Mouse (Mus musculus) myocyte (in vitro differentiated cells): Measurements from ENCODE around the gene Xrcc4. TPM values are rescaled to one million over a fixed set of nuclear protein-coding genes. Genes with fewer than 3 reads are reported as not detected.

ENCODE experiments used
- H3K27me3 ChIP-seq: one replicate; pipeline ENCODE4 v1.6.1; 2011; ENCODE audit not compliant: control insufficient read depth, insufficient read depth, insufficient read length
- H3K36me3 ChIP-seq: one replicate; pipeline ENCODE4 v1.6.1; 2011; ENCODE audit not compliant: control insufficient read depth, insufficient read depth
- H3K4me2 ChIP-seq: one replicate; pipeline ENCODE4 v1.6.1; 2011; ENCODE audit warnings: low read depth, control low read depth
- H3K4me3 ChIP-seq: one replicate; pipeline ENCODE4 v1.5.1; 2011; ENCODE audit warnings: mild to moderate bottlenecking, control low read depth, moderate library complexity
- H3K79me2 ChIP-seq: one replicate; pipeline ENCODE4 v1.6.1; 2011; ENCODE audit not compliant: control insufficient read depth, insufficient read depth
- H3ac ChIP-seq: one replicate; pipeline ENCODE4 v1.6.1; 2011; ENCODE audit not compliant: control insufficient read depth, insufficient read length
- CEBPB ChIP-seq: IDR thresholded peaks from 2 replicates; pipeline ENCODE4 v1.6.1; 2011; ENCODE audit warnings: mild to moderate bottlenecking, moderate library complexity; ENCODE audit not compliant: poor library complexity, insufficient read depth, severe bottlenecking
- E2F4 ChIP-seq: IDR thresholded peaks from one replicate; pipeline ENCODE4 v1.6.1; 2011; ENCODE audit warnings: mild to moderate bottlenecking, control low read depth, moderate library complexity; ENCODE audit not compliant: insufficient read depth
- MAX ChIP-seq: IDR thresholded peaks from one replicate; pipeline ENCODE4 v1.6.1; 2011; ENCODE audit warnings: low read depth, mild to moderate bottlenecking, control low read depth
- MYOD1 ChIP-seq, 3 experiments: IDR thresholded peaks; one replicate each; pipeline ENCODE4 v1.6.1; 2011; ENCODE audit warnings: control low read depth in 2 of 3, low read depth in 2 of 3, mild to moderate bottlenecking in 2 of 3, moderate library complexity in 1 of 3; ENCODE audit not compliant: insufficient read length in 2 of 3, control insufficient read depth in 1 of 3
- MYOG ChIP-seq, 3 experiments: IDR thresholded peaks; one replicate each; pipeline ENCODE4 v1.6.1; 2011; ENCODE audit warnings: control low read depth in 2 of 3, low read depth in 2 of 3, mild to moderate bottlenecking in 2 of 3; ENCODE audit not compliant: insufficient read length in 2 of 3, control insufficient read depth in 1 of 3, insufficient read depth in 1 of 3
- POLR2A ChIP-seq: IDR thresholded peaks from one replicate; pipeline ENCODE4 v1.6.1; 2011; ENCODE audit warnings: low read depth, mild to moderate bottlenecking, control low read depth, moderate library complexity; ENCODE audit not compliant: insufficient read length
- POLR2AphosphoS2 ChIP-seq: IDR thresholded peaks from one replicate; pipeline ENCODE4 v1.6.1; 2011; ENCODE audit warnings: low read depth, control low read depth; ENCODE audit not compliant: insufficient read length
- REST ChIP-seq: IDR thresholded peaks from one replicate; pipeline ENCODE4 v1.6.1; 2011; ENCODE audit warnings: mild to moderate bottlenecking, control low read depth, moderate library complexity; ENCODE audit not compliant: insufficient read depth, insufficient read length
- SRF ChIP-seq: IDR thresholded peaks from one replicate; pipeline ENCODE4 v1.6.1; 2011; ENCODE audit warnings: low read depth; ENCODE audit not compliant: control insufficient read depth, insufficient read length
- TCF12 ChIP-seq: IDR thresholded peaks from one replicate; pipeline ENCODE4 v1.6.1; 2011; ENCODE audit warnings: mild to moderate bottlenecking, control low read depth; ENCODE audit not compliant: poor library complexity, insufficient read depth, severe bottlenecking
- TCF3 ChIP-seq: IDR thresholded peaks from one replicate; pipeline ENCODE4 v1.6.1; 2011; ENCODE audit warnings: low read depth, control low read depth; ENCODE audit not compliant: insufficient read length
- USF1 ChIP-seq: IDR thresholded peaks from one replicate; pipeline ENCODE4 v1.6.1; 2011; ENCODE audit warnings: low read depth, mild to moderate bottlenecking, control low read depth, moderate library complexity
- polyA plus RNA-seq: library from polyadenylated mRNA; unstranded; fragments of >200 nt; fragmentation: generic; extraction: Trizol; gene quantifications from one replicate; pipeline ENCODE4 v1.2.1, GENCODE M21; 2012; ENCODE audit warnings: missing spikeins

Gene Xrcc4
- polyA plus RNA-seq, 1 experiment: 7.6 TPM

- Histone ChIP-seq H3ac (no peak overlapping the region), H3K79me2 (no peaks in the 10 kb centered on the region), H3K36me3 (no peaks in the 10 kb centered on the region), H3K27me3 (no peaks in the 10 kb centered on the region), H3K4me3 (no peak overlapping the region), H3K4me2 (no peak overlapping the region)
- TF ChIP-seq MYOG (IDR thresholded peaks at IDR 0.05; ENCODE audit: control insufficient read depth in 1 of 3, insufficient read depth in 1 of 3, insufficient read length in 2 of 3, low read depth in 2 of 3) (no peak), E2F4 (no peak), POLR2A (no peak), CEBPB (no peak), SRF (no peak), USF1 (no peak), MYOD1 (IDR thresholded peaks at IDR 0.05; ENCODE audit: control insufficient read depth in 1 of 3, insufficient read length in 2 of 3, low read depth in 2 of 3) (no peak)
Measured at GRCm38 (mm10) chr13:89849955-89850354, 239.5 kb downstream of the Xrcc4 start.

DNA sequence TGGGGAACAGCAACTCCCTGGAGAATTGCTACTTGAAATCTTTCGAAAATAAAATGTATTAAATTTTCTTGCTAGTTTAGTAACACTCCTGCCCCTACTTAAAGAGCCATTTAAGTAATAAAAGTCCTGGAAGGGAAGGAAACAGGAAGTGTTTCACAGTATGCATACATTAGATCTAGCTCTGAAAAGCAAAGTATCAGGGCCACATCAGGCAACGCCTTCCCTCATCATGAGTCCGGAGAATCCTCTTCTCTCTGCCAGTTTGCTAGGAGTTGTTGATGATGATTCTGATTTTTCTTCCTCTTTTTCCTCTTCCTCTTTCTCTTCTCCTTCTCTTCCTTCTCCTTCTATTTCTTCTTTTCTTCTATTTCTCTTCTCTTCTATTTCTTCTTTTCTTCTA, 250.8 kb downstream of the Xrcc4 start:
- TF ChIP-seq SRF (no peak), TCF12 (no peak), POLR2A (no peak), POLR2AphosphoS2 (no peak), CEBPB (no peak), REST (no peak), MAX (no peak), USF1 (no peak)
- H3K27me3 ChIP-seq: no peaks in the 10 kb centered on the region
- no peak overlapping the region for H3K4me3 ChIP-seq
- H3ac ChIP-seq: no peak overlapping the region
- H3K4me2 ChIP-seq: no peak overlapping the region
- H3K79me2 ChIP-seq: no peaks in the 10 kb centered on the region
- H3K36me3 ChIP-seq: no peaks in the 10 kb centered on the region

- TF ChIP-seq REST (no peak), MYOG (IDR thresholded peaks at IDR 0.05; ENCODE audit: control insufficient read depth in 1 of 3, insufficient read depth in 1 of 3, insufficient read length in 2 of 3, low read depth in 2 of 3) (no peak), MAX (no peak)
- no peaks in the 10 kb centered on the region for H3K36me3 ChIP-seq
- H3K4me3 ChIP-seq: no peak overlapping the region
- H3K79me2 ChIP-seq: no peaks in the 10 kb centered on the region
- H3ac ChIP-seq: no peak overlapping the region
- no peaks in the 10 kb centered on the region for H3K27me3 ChIP-seq
- H3K4me2 ChIP-seq: no peak overlapping the region
Measured at GRCm38 (mm10) chr13:89834485-89834884, 254.9 kb downstream of the Xrcc4 start.

- H3K27me3 ChIP-seq: no peaks in the 10 kb centered on the region
- H3ac ChIP-seq: no peak overlapping the region
- H3K4me3 ChIP-seq: no peak overlapping the region
- TF ChIP-seq POLR2A (no peak), E2F4 (no peak), USF1 (no peak), POLR2AphosphoS2 (no peak), SRF (no peak), CEBPB (no peak), MYOG (IDR thresholded peaks at IDR 0.05; ENCODE audit: control insufficient read depth in 1 of 3, insufficient read depth in 1 of 3, insufficient read length in 2 of 3, low read depth in 2 of 3) (no peak), TCF12 (no peak), MYOD1 (IDR thresholded peaks at IDR 0.05; ENCODE audit: control insufficient read depth in 1 of 3, insufficient read length in 2 of 3, low read depth in 2 of 3) (no peak), REST (no peak), MAX (no peak), TCF3 (no peak)
- H3K79me2 ChIP-seq: no peaks in the 10 kb centered on the region
- no peaks in the 10 kb centered on the region for H3K36me3 ChIP-seq
- H3K4me2 ChIP-seq: no peak overlapping the region
Measured at GRCm38 (mm10) chr13:89833053-89833670, 256.2 kb downstream of the Xrcc4 start.

- H3K4me3 ChIP-seq: no peak overlapping the region
- TF ChIP-seq TCF3 (no peak), MYOG (IDR thresholded peaks at IDR 0.05; ENCODE audit: control insufficient read depth in 1 of 3, insufficient read depth in 1 of 3, insufficient read length in 2 of 3, low read depth in 2 of 3) (no peak), REST (no peak), MYOD1 (IDR thresholded peaks at IDR 0.05; ENCODE audit: control insufficient read depth in 1 of 3, insufficient read length in 2 of 3, low read depth in 2 of 3) (no peak), SRF (no peak), MAX (no peak), POLR2AphosphoS2 (no peak), POLR2A (no peak), CEBPB (no peak), E2F4 (no peak), TCF12 (no peak), USF1 (no peak)
- H3ac ChIP-seq: no peak overlapping the region
- no peaks in the 10 kb centered on the region for H3K27me3 ChIP-seq
- no peaks in the 10 kb centered on the region for H3K36me3 ChIP-seq
- H3K4me2 ChIP-seq: peak overlapping the region; percentile 58
- no peaks in the 10 kb centered on the region for H3K79me2 ChIP-seq
Measured at GRCm38 (mm10) chr13:89828429-89828970, 260.9 kb downstream of the Xrcc4 start.
